Mouse (Mus musculus) macrophage (primary cell): ENCODE data around the gene Zfp507. TPM values are rescaled to one million over a fixed set of nuclear protein-coding genes. Genes with fewer than 3 reads are reported as not detected.
A peak's percentile ranks its signal among the peaks of the same experiment; 100 is the strongest.

ENCODE experiments used
- H3K27ac ChIP-seq: fragments of 350-480 bp; formaldehyde crosslinking; 2 replicates; pipeline ENCODE4 v1.9.0; 2021
- H3K36me3 ChIP-seq: fragments of 350-480 bp; formaldehyde crosslinking; 2 replicates; pipeline ENCODE4 v1.9.0; 2021; ENCODE audit errors: inconsistent target
- H3K4me3 ChIP-seq: fragments of 350-480 bp; formaldehyde crosslinking; 2 replicates; pipeline ENCODE4 v1.9.0; 2021; ENCODE audit errors: inconsistent target
- H3K79me2 ChIP-seq: fragments of 350-480 bp; formaldehyde crosslinking; 2 replicates; pipeline ENCODE4 v1.9.0; 2021; ENCODE audit errors: inconsistent target
- WGBS: methylation state at CpG from one replicate; pipeline ENCODE4 v1.1.7; 2026; ENCODE audit warnings: inconsistent platforms; ENCODE audit not compliant: missing documents; 5-methylcytosine and 5-hydroxymethylcytosine counted together
- polyA plus RNA-seq: library from polyadenylated mRNA; stranded (reverse); fragments of 250-400 nt; gene quantifications from 3 replicates; pipeline ENCODE4 v1.2.4, GENCODE M21; 2018; ENCODE audit warnings: inconsistent platforms

The Zfp507 gene
- polyA plus RNA-seq, 1 experiment from 2014 or later = 0.16 TPM

DNA sequence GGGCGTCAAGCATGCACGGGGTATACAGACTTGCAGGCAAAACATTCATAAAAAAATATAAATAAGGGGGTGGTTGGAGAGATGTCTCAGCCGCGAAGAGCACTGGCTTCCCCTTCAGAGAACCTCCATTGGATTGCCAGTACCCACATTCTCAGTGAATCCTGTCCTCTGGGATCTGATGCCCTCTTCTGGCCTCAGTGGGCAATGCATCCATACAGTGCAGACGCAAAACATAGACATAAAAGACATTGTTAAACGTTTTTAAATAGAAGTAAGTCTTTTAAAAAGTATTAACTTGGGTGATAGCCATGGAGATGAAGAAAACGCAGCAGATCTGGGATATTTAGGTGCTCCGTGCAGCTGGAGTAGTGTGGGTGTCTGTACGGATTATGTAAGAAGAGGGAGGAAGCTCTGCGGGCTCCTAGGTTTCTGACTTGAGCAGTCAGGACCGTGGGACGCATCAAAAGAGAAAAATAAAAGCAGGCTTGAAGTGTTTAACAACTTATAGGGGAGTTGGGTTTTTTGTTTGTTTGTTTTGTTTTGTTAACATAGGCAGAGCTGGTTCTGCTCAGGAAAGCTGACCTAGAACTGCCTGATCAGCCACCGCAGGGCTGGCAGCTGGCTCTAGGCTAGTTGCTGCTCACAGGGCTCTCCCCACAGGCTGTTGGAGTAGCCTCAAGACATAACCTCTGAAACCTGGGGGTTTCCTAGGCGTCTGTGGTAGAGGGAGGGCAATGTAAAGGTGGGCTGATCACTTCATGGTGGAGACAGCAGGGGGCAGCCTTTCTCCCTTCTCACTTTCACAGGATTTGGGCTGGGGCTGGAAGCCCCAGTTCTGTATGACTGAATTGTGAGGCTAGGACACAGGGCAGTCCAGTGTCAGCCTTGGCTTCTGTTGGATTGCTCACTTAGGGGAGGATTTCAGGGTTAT, 46.0 kb downstream of the Zfp507 start:
- Histone ChIP-seq H3K27ac (no peak overlapping the region), H3K36me3 (no peaks in the 10 kb centered on the region), H3K4me3 (no peak overlapping the region), H3K79me2 (no peaks in the 10 kb centered on the region)
- WGBS = 51% methylated on average over 14 of the region's 14 CpGs

DNA sequence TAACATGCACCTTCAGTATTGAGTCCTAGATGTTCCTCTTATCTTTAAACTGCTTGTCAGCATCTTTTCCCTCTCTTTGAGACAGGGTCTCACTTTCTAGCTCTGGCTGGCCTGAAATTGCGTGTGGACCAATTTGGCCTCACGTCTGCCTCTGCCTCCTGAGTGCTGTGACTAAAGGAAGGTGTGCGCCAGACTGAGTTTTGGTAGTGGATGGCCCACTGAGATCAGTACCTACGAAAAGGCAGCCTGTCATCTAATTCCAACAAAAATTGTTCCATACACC, 48.0 kb downstream of the Zfp507 start:
- H3K27ac ChIP-seq = no peak overlapping the region
- 75% methylated on average over 4 of the region's 4 CpGs for WGBS
- no peak overlapping the region for H3K4me3 ChIP-seq
- H3K36me3 ChIP-seq = no peaks in the 10 kb centered on the region
- no peaks in the 10 kb centered on the region for H3K79me2 ChIP-seq

DNA sequence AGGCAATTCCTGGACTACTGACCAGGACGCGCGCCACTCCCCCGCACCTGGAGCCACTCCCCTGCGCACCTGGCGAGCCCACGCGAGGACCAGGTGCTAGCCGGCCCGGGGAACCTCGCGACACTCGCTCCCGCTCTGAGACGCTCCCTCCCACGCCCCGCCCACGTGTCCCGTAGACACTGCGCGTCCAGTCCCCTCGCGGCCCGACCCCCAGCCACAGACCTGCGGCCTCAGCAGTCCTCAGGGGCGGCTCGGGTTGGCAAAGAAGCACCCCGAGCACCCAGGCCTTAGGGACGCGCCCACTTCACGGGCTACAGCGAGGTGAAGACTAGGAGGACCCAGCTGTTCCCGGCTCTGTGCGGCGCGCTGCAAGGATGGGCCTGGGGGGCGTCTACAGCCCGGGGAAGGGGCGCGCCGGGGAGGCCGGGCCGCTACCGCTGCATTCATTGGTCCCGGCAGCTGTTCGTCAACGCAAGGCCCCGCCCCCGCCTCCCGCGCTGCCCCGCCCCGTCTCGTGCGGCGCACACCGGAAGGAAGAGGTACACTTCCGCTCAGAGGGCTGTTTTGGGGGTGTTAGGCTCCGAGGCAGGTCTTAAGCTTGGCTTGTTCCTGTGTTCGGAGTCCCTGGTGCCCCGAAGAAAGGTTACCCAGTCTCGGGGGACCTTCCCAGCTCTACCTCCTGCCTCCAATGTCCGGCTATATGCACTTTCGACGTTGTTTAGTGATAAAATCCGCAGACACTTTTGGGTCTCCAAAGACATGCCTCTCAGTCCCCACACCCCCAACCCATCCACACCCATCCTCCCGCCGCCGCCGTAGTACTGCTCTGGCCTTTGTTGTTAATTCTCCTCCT, 48.5 kb downstream of the Zfp507 start, which contains the start of gene Dpy19l3:
Gene Dpy19l3, minus strand, starts transcription at position 422 of the 853 bp plus-strand sequence.
- H3K27ac ChIP-seq = no peak within 1 kb of the TSS
- 2% methylated on average over 70 of the region's 70 CpGs for WGBS
- no peaks in the 10 kb centered on the region for H3K79me2 ChIP-seq

GRCm38 (mm10) chr7:35753319-35754032, 49.3 kb downstream of the Zfp507 start:
- Histone ChIP-seq H3K79me2 (no peaks in the 10 kb centered on the region), H3K4me3 (no peak overlapping the region), H3K36me3 (no peaks in the 10 kb centered on the region), H3K27ac (no peak overlapping the region)
- WGBS = 14% methylated on average over 15 of the region's 15 CpGs

More for the DNA sequence above, 48.5 kb downstream of the Zfp507 start, which contains the start of gene Dpy19l3:
- no peak within 1 kb of the TSS for H3K4me3 ChIP-seq
- no peaks in the 10 kb centered on the region for H3K36me3 ChIP-seq

DNA sequence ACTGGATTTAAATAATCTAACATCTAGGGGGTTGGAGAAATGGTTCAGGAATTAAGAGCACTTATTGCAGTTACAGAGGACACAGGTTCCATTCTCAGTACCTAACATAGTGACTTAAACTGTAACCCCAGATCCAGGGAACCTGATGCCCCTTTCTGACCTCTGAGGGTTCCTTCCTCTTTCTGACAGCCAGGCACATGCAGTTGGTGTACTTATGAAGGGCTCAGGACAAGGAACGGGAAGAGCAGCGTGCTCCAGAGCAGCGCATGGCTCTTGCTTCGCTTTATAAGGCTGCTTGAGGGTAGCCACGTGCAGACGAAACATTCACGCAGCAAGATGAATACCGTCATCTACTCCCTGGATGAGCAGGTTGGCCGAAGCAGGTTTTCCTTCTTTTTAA, 51.9 kb downstream of the Zfp507 start:
- WGBS = 18% methylated on average over 9 of the region's 9 CpGs
- no peak overlapping the region for H3K27ac ChIP-seq
- no peaks in the 10 kb centered on the region for H3K79me2 ChIP-seq
- no peaks in the 10 kb centered on the region for H3K36me3 ChIP-seq
- H3K4me3 ChIP-seq = no peak overlapping the region

GRCm38 (mm10) chr7:35747397-35747964, 55.3 kb downstream of the Zfp507 start:
- 96% methylated on average over 14 of the region's 14 CpGs for WGBS
- Histone ChIP-seq H3K27ac (no peak overlapping the region), H3K4me3 (no peak overlapping the region), H3K36me3 (no peaks in the 10 kb centered on the region), H3K79me2 (no peaks in the 10 kb centered on the region)

DNA sequence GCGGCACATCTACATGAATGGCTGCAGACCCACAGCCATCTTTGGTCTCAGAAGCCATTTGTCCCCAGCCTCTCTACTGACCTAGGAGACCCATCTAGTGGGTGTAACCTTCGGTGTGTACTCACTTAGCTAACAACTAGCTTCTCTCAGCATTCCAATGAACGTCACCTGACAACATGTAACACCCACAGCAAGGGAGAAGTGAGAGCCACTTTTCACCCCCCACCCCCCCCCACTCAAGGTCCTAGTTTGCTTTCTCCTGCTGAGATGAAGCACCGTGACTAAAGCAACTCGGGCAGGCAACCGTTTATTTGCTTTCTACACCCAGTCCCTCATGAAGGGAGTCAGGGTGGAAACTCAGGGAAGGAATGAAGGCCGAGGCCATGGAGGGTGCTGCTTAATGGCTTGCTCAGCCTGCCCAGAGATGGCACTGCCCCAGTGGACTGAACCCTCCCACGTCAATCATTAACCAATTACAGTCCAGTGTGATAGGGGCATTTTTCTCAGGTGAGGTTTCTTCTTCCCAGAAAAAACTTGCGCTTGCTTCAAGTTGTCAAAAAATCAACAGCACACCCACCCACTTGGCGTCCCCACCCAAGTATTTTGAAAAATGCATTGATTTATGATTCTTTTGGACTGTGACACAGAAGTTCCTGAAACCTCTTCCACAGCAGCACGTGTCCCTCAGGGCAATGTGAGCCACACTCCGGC, 56.0 kb downstream of the Zfp507 start:
- Histone ChIP-seq H3K79me2 (no peaks in the 10 kb centered on the region), H3K4me3 (no peak overlapping the region), H3K27ac (no peak overlapping the region), H3K36me3 (no peaks in the 10 kb centered on the region)
- WGBS = 96% methylated on average over 12 of the region's 12 CpGs

DNA sequence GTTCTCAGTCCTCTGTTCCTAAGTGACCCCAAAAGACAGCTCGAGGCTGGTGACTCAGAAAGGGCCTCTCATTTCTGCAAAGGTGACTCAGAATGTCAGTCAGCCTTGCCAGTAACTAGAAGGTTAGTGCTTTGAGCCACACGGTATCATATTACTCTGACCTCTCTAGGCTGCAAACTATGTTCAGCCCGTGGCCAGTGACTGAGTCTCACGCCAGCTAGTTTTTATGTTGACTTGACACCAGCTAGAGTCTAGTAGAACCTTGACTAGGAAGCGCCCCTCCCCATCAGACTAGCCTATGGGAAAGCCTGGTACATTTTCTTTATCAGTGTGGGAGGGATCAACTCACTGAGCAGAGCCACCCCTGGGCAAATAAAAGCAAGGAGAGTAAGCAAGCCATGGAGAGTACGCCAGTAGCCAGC, 57.5 kb downstream of the Zfp507 start:
- WGBS = 92% methylated on average over 6 of the region's 6 CpGs

GRCm38 (mm10) chr7:35744771-35745170, 58.0 kb downstream of the Zfp507 start:
- 93% methylated on average over 9 of the region's 9 CpGs for WGBS

More for the DNA sequence above, 57.5 kb downstream of the Zfp507 start:
- H3K27ac ChIP-seq = no peak overlapping the region
- H3K79me2 ChIP-seq = no peaks in the 10 kb centered on the region
- H3K4me3 ChIP-seq = no peak overlapping the region
- no peaks in the 10 kb centered on the region for H3K36me3 ChIP-seq

GRCm38 (mm10) chr7:35742310-35742709, 60.5 kb downstream of the Zfp507 start:
- Histone ChIP-seq H3K4me3 (no peak overlapping the region), H3K79me2 (no peaks in the 10 kb centered on the region), H3K27ac (no peak overlapping the region), H3K36me3 (no peaks in the 10 kb centered on the region)
- 58% methylated on average over 5 of the region's 5 CpGs for WGBS

More at GRCm38 (mm10) chr7:35744771-35745170, 58.0 kb downstream of the Zfp507 start:
- H3K4me3 ChIP-seq = no peak overlapping the region
- no peaks in the 10 kb centered on the region for H3K36me3 ChIP-seq
- no peak overlapping the region for H3K27ac ChIP-seq
- no peaks in the 10 kb centered on the region for H3K79me2 ChIP-seq

- WGBS = 98% methylated on average over 5 of the region's 5 CpGs
- H3K79me2 ChIP-seq = no peaks in the 10 kb centered on the region
- H3K4me3 ChIP-seq = no peak overlapping the region
- peak overlapping the region; percentile 24 for H3K27ac ChIP-seq
- no peaks in the 10 kb centered on the region for H3K36me3 ChIP-seq
Observed at GRCm38 (mm10) chr7:35741858-35742257, 60.9 kb downstream of the Zfp507 start.

GRCm38 (mm10) chr7:35740489-35741230, 62.1 kb downstream of the Zfp507 start:
- no peak overlapping the region for H3K4me3 ChIP-seq
- no peaks in the 10 kb centered on the region for H3K79me2 ChIP-seq
- H3K36me3 ChIP-seq = no peaks in the 10 kb centered on the region
- no peak overlapping the region; the same call in 1 of the 2 replicates for H3K27ac ChIP-seq
- WGBS = 96% methylated on average over 5 of the region's 5 CpGs

GRCm38 (mm10) chr7:35738871-35739270, 63.9 kb downstream of the Zfp507 start:
- no peak overlapping the region for H3K27ac ChIP-seq
- no peaks in the 10 kb centered on the region for H3K79me2 ChIP-seq
- H3K4me3 ChIP-seq = no peak overlapping the region
- H3K36me3 ChIP-seq = no peaks in the 10 kb centered on the region
